Mouse (Mus musculus) forebrain, embryonic 16.5 days (tissue): Measurements from ENCODE around the gene Scp2. TPM values are rescaled to one million over a fixed set of nuclear protein-coding genes. Genes with fewer than 3 reads are reported as not detected.

Experiments
- ATAC-seq: fragments of 200-750 bp; cut with Nextera tagmentation; 2 replicates; pipeline ENCODE4 v1.8.0; 2017; ENCODE audit warnings: mild to moderate bottlenecking, moderate library complexity
- H3K27ac ChIP-seq: fragments of 300-500 bp; sonication (generic); 2 replicates; pipeline ENCODE4 v1.5.1; 2014; ENCODE audit warnings: low read length, control low read depth
- H3K27me3 ChIP-seq: fragments of 300-500 bp; sonication (generic); replicated peaks from 2 replicates; pipeline ENCODE4 v1.6.1; 2014; ENCODE audit warnings: low read length; ENCODE audit not compliant: control insufficient read depth, insufficient read depth
- H3K36me3 ChIP-seq: fragments of 300-500 bp; sonication (generic); 2 replicates; pipeline ENCODE4 v1.6.1; 2014; ENCODE audit not compliant: control insufficient read depth, insufficient read depth
- H3K4me1 ChIP-seq: fragments of 300-500 bp; sonication (generic); replicated peaks from 2 replicates; pipeline ENCODE4 v1.6.1; 2014; ENCODE audit warnings: low read length; ENCODE audit not compliant: control insufficient read depth, insufficient read depth
- H3K4me2 ChIP-seq: fragments of 300-500 bp; sonication (generic); 2 replicates; pipeline ENCODE4 v1.6.1; 2014; ENCODE audit warnings: mild to moderate bottlenecking, low read length, control low read depth
- H3K4me3 ChIP-seq: fragments of 300-500 bp; sonication (generic); replicated peaks from 2 replicates; pipeline ENCODE4 v1.5.1; 2014; ENCODE audit warnings: mild to moderate bottlenecking, low read length, control low read depth
- H3K9ac ChIP-seq: fragments of 300-500 bp; sonication (generic); replicated peaks from 2 replicates; pipeline ENCODE4 v1.6.1; 2014; ENCODE audit warnings: low read depth, low read length, control low read depth
- H3K9me3 ChIP-seq: fragments of 300-500 bp; sonication (generic); 2 replicates; pipeline ENCODE4 v1.6.1; 2016; ENCODE audit warnings: low read length; ENCODE audit not compliant: control insufficient read depth
- WGBS: fragments of 180-500 bp; shearing (Covaris S2); extraction: QIAGEN DNeasy Blood & Tissue Kit; methylation state at CpG from one replicate; pipeline ENCODE4 v1.1.7; 2014; 5-methylcytosine and 5-hydroxymethylcytosine counted together
- polyA plus RNA-seq: library from polyadenylated mRNA; unstranded; fragments of >200 nt; fragmentation: Nextera tagmentation; extraction: Ambion mirVana; gene quantifications from 2 replicates; pipeline ENCODE4 v1.2.1, GENCODE M21; 2015

Scp2 gene
- polyA plus RNA-seq, 1 experiment from 2014 or later: 195 TPM

- peaks cover 6% of the 10 kb centered on the region; the same call in 1 of the 2 replicates for H3K4me1 ChIP-seq
- H3K27ac ChIP-seq: no peak overlapping the region
- 86% methylated on average over 10 of the region's 10 CpGs for WGBS
- H3K36me3 ChIP-seq: peaks cover 11% of the 10 kb centered on the region
- H3K4me2 ChIP-seq: no peak overlapping the region
- H3K27me3 ChIP-seq: no peaks in the 10 kb centered on the region
- ATAC-seq: no peak
- H3K9me3 ChIP-seq: no peaks in the 10 kb centered on the region
- H3K9ac ChIP-seq: no peak overlapping the region
- H3K4me3 ChIP-seq: no peak overlapping the region
Observed at GRCm38 (mm10) chr4:108058166-108058565, 86.6 kb downstream of the Scp2 start.

- WGBS: 95% methylated on average over 2 of the region's 2 CpGs
- H3K36me3 ChIP-seq: peaks cover 6% of the 10 kb centered on the region
- no peaks in the 10 kb centered on the region for H3K9me3 ChIP-seq
Observed at GRCm38 (mm10) chr4:108057247-108057646, 87.6 kb downstream of the Scp2 start.

DNA sequence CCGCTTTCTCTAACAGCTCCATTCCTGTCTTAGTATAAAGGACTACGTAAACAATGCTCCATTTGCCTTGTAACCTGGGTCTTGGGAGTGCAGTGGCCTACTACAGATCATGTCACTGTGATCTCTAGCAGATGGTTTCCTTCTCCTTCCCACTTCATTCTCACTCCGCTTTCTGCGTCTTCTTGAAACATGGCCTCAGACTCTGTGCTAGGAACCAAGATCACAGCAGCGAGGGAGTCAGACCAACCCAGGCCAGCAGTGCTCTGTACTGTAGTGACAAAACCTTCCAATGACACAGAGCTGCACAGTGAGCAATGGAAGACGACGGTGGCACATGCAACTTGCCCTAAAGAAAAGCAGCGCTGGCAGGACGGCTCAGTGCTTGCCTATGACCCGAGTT lies 88.9 kb downstream of the Scp2 start:
- Histone ChIP-seq H3K36me3 (peaks cover 5% of the 10 kb centered on the region), H3K4me3 (no peak overlapping the region), H3K27ac (no peak overlapping the region), H3K4me1 (peaks cover 16% of the 10 kb centered on the region), H3K4me2 (no peak overlapping the region), H3K27me3 (no peaks in the 10 kb centered on the region), H3K9ac (no peak overlapping the region), H3K9me3 (no peaks in the 10 kb centered on the region)
- no peak for ATAC-seq
- 94% methylated on average over 10 of the region's 10 CpGs for WGBS

More at GRCm38 (mm10) chr4:108057247-108057646, 87.6 kb downstream of the Scp2 start:
- Histone ChIP-seq H3K27me3 (no peaks in the 10 kb centered on the region), H3K4me1 (peaks cover 6% of the 10 kb centered on the region; the same call in 1 of the 2 replicates), H3K9ac (no peak overlapping the region), H3K4me3 (no peak overlapping the region), H3K27ac (no peak overlapping the region), H3K4me2 (no peak overlapping the region)
- no peak for ATAC-seq

DNA sequence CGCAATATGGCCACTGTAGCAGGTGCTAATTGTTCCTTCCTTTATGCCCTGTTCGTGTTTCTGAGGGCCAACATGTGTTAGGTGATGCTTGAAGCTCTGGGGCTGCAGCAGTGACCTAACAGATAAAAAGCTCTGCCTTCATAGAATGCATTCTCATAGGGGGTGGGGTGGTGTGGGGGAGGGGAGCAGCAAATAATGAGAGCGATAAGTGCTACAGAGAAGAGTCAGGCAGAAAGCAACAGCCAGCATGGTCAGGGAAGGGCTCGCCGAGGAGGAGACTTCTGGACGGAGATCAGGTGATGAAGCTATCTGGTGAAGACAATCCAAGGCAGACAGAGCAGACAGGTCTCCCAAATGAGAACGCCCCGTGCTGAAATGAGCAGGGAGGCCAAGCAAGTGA lies 92.1 kb downstream of the Scp2 start:
- Histone ChIP-seq H3K9me3 (no peaks in the 10 kb centered on the region), H3K9ac (no peak overlapping the region), H3K27ac (no peak overlapping the region), H3K27me3 (no peaks in the 10 kb centered on the region), H3K4me3 (no peak overlapping the region), H3K4me1 (peaks cover 12% of the 10 kb centered on the region), H3K4me2 (no peak overlapping the region), H3K36me3 (peaks cover 5% of the 10 kb centered on the region)
- ATAC-seq: no peak
- 84% methylated on average over 8 of the region's 8 CpGs for WGBS

DNA sequence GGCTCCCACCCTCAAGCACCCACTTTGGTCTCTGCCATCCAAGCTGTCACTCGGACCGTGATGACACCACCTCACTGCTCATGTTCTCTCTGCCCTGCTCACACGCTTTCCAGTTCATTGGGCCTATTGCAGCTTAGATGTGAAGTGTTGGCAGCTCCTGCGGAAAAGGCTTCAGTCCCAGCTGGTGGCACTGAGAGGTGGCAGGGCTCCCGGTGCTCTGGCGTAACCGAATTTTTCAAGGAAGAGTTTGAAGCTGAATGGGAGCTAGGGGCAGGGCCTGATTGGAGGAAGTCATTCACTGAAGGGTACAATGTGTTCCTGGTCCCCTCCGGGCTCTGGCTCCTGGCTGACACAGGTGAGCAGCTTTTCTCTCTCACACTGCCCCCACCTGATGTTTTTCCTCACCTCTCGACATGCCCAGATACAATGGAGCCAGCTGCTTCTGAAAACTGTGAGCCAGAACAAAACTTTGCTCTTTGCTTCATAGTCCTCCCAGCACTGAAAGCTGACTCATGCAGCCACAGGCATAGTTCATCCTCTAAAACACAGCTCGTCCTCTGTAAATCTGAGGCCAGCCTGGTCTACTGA lies 93.0 kb downstream of the Scp2 start:
- H3K9ac ChIP-seq: no peak overlapping the region
- H3K36me3 ChIP-seq: peaks cover 5% of the 10 kb centered on the region
- peaks cover 12% of the 10 kb centered on the region for H3K4me1 ChIP-seq
- 50% methylated on average over 10 of the region's 10 CpGs for WGBS
- no peak overlapping the region for H3K4me3 ChIP-seq
- H3K9me3 ChIP-seq: no peaks in the 10 kb centered on the region
- ATAC-seq: peak; percentile 88
- H3K4me2 ChIP-seq: no peak overlapping the region
- H3K27me3 ChIP-seq: no peaks in the 10 kb centered on the region
- H3K27ac ChIP-seq: peak overlapping the region; percentile 73

GRCm38 (mm10) chr4:108046136-108046535 lies 98.7 kb downstream of the Scp2 start:
- Histone ChIP-seq H3K4me1 (peaks cover 3% of the 10 kb centered on the region), H3K9ac (no peak overlapping the region), H3K27me3 (no peaks in the 10 kb centered on the region), H3K36me3 (no peaks in the 10 kb centered on the region; the same call in 1 of the 2 replicates), H3K27ac (no peak overlapping the region), H3K4me2 (no peak overlapping the region), H3K4me3 (no peak overlapping the region), H3K9me3 (no peaks in the 10 kb centered on the region)
- 79% methylated on average over 8 of the region's 8 CpGs for WGBS
- ATAC-seq: no peak

DNA sequence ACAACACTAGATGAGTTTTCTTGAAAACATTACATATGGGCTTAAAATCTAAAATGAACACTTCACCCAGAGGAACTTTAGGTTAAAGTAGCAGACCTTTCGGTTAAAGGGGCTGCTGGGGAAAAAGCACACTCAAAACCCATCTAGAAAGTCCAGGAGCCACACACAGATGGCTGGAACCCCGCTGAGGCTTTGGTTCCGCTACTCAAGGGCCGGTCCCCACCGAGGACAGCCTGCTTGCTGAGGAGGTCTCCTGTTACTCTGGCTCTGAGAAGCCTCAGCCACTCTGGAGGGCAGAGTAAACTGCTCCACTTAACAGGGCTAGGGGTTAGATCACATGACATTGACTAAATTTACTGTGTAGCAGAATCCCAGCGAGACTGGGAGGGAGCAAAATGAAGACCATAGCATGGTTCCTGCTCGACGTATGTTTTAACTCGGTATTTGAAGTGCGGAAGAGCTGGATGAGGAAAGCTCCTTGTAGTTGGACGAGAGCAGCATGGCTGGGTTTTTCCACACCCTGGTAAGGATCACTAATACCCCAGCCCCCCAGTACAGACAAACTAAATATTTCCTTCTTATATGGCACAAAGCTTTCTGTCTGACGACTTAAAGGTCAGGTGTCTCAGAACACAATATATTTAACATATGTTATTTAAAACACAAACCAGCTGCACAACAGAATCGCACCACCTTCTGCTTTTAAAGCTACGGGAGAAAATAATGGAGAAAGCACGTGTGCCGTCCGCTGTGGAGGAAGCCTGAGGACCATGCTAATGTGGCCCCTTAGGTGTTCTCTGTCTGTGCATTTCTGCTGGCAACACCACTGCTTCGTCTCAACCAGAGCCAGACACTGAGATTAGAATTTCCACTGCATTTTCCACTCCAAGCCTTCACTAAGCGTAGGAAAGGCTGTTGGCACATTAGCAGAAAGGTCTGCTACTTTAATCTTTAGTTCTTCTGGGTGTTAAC lies 99.4 kb downstream of the Scp2 start:
- ATAC-seq: no peak
- Histone ChIP-seq H3K4me3 (no peak overlapping the region), H3K36me3 (no peaks in the 10 kb centered on the region; the same call in 1 of the 2 replicates), H3K4me1 (no peaks in the 10 kb centered on the region), H3K9ac (no peak overlapping the region), H3K9me3 (no peaks in the 10 kb centered on the region), H3K27me3 (no peaks in the 10 kb centered on the region), H3K4me2 (no peak overlapping the region), H3K27ac (no peak overlapping the region)
- WGBS: 78% methylated on average over 19 of the region's 19 CpGs

DNA sequence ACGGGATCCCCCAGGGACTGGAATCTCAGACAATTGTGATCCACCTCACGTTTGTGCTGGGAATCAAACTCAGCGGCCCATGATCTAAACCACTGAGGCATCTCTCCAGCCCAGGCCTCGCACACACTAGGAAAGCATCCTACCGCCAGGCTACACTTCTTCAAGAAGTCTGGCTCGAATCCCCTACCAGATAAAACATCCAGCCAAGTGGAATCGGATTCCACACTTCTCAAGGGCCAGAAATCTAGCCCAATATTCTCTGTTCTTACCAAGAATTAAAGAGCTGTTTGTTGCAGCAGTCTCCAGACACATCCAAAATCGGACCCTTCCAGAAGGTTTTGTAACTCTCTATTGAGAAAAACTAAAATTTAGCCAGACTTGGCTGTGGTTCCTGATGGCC lies 107.8 kb downstream of the Scp2 start:
- Histone ChIP-seq H3K27ac (no peak overlapping the region), H3K9ac (no peak overlapping the region), H3K27me3 (0 out of 2 replicates have a peak, but pooled peaks cover 4% of the 10 kb centered on the region), H3K9me3 (no peaks in the 10 kb centered on the region), H3K4me1 (peaks cover 3% of the 10 kb centered on the region; the same call in 1 of the 2 replicates), H3K36me3 (no peaks in the 10 kb centered on the region), H3K4me2 (no peak overlapping the region), H3K4me3 (no peak overlapping the region)
- 55% methylated on average over 8 of the region's 8 CpGs for WGBS
- no peak; the same call in 1 of the 2 replicates for ATAC-seq

GRCm38 (mm10) chr4:108033041-108033764 lies 111.6 kb downstream of the Scp2 start:
- Histone ChIP-seq H3K36me3 (no peaks in the 10 kb centered on the region), H3K9me3 (no peaks in the 10 kb centered on the region), H3K9ac (no peak overlapping the region), H3K4me2 (no peak overlapping the region), H3K4me1 (peaks cover 15% of the 10 kb centered on the region), H3K4me3 (no peak overlapping the region), H3K27me3 (peaks cover 17% of the 10 kb centered on the region; the same call in 1 of the 2 replicates), H3K27ac (no peak overlapping the region)
- 82% methylated on average over 8 of the region's 8 CpGs for WGBS
- ATAC-seq: no peak
